Mouse (Mus musculus): ENCODE results near the gene Zfp871. TPM values are rescaled to one million over a fixed set of nuclear protein-coding genes. Genes with fewer than 3 reads are reported as not detected.
"Not testable (repeated sequence)": the region's sequence is repeated elsewhere in the genome, so short reads cannot be mapped to it uniquely, and the experiment has no call there.

Zfp871 gene
- polyA plus RNA-seq, 1 experiment from 2014 or later = 15.4 TPM

DNA sequence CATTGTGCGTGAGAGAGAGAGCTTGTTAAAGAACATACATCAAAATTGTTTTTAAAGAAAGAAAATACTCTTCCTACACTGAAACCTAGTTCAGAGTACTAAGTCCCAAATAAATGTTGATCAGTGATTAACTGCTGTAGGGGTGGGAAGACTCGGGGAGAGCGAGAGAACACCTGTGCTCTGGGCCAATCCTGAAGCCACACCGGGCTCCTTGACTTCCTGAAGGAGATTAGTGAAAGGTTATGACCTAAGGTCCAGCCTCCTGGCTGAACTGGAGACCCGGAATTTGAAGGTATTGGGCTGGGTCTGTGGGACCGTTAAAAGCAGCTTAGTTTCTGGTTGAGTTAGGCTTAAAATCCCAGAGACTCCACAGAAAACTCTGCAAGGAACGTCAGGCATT is 65.3 kb downstream of the Zfp871 start:
- 75% methylated on average over 7 of the region's 7 CpGs for WGBS (ENCODE audit: insufficient replicate concordance)
- no peak overlapping the region for H3K4me3 ChIP-seq
- no peak overlapping the region for H3K27ac ChIP-seq
- H3K4me1 ChIP-seq = no peaks in the 10 kb centered on the region
- H3K9me3 ChIP-seq (replicated peaks) = no peaks in the 10 kb centered on the region
- no peak for ATAC-seq
- H3K36me3 ChIP-seq = no peaks in the 10 kb centered on the region
- no peaks in the 10 kb centered on the region for H3K27me3 ChIP-seq (replicated peaks)
- H3K9ac ChIP-seq = no peak overlapping the region
- H3K4me2 ChIP-seq = no peak overlapping the region

DNA sequence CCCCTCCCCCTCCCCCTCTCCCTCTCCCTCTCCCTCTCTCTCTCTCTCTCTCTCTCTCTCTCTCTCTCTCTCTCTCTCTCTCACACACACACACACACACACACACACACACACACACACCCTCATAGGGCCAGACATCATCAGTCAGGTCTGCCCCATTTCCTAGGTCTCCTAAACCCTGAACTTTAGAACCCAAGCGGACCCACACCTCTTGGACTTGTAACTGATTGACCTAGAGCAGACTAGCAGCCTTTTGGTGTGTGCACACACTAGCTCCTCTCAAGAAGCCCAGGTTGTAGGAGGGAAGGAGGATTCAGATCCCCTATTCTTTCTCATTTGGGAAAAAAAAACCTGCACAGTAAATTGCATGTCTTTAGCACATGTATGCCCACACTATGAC is 65.9 kb downstream of the Zfp871 start:
- not testable (repeated sequence) for H3K36me3 ChIP-seq; H3K4me2 ChIP-seq; H3K27me3 ChIP-seq (replicated peaks); H3K27ac ChIP-seq; H3K4me3 ChIP-seq; H3K4me1 ChIP-seq; ATAC-seq; H3K9me3 ChIP-seq (replicated peaks); H3K9ac ChIP-seq
- 70% methylated on average over 1 of the region's 1 CpGs for WGBS (ENCODE audit: insufficient replicate concordance)

Other genes with a start within 250 kb of the Zfp871 start
- gene Cyp4f37, start 167.0 kb downstream of the Zfp871 start, polyA plus RNA-seq (2016; fragmentation: Nextera tagmentation; extraction: Ambion mirVana) = not detected in 2 replicates
- gene Cyp4f40, start 129.4 kb downstream of the Zfp871 start, polyA plus RNA-seq (2016; fragmentation: Nextera tagmentation; extraction: Ambion mirVana) = not detected in 2 replicates
- 2.3 and 2.7 TPM in 2 replicates for gene Cyp4f15, start 102.7 kb downstream of the Zfp871 start, polyA plus RNA-seq (2016; fragmentation: Nextera tagmentation; extraction: Ambion mirVana)
- gene Zfp811, start 21.6 kb upstream of the Zfp871 start, polyA plus RNA-seq (2016; fragmentation: Nextera tagmentation; extraction: Ambion mirVana) = 0.18 and 0.31 TPM in 2 replicates
- 2.5 and 4.0 TPM in 2 replicates for gene Zfp799, start 42.0 kb upstream of the Zfp871 start, polyA plus RNA-seq (2016; fragmentation: Nextera tagmentation; extraction: Ambion mirVana)
- 1.8 and 2.8 TPM in 2 replicates for gene Zfp870, start 103.4 kb upstream of the Zfp871 start, polyA plus RNA-seq (2016; fragmentation: Nextera tagmentation; extraction: Ambion mirVana)
- not detected in 2 replicates for gene Cyp4f14, start 129.1 kb upstream of the Zfp871 start, polyA plus RNA-seq (2016; fragmentation: Nextera tagmentation; extraction: Ambion mirVana)
- gene Cyp4f13, start 159.1 kb upstream of the Zfp871 start, polyA plus RNA-seq (2016; fragmentation: Nextera tagmentation; extraction: Ambion mirVana) = 5.2 and 5.4 TPM in 2 replicates
- 7.0 and 7.7 TPM in 2 replicates for gene Zfp472, start 177.5 kb upstream of the Zfp871 start, polyA plus RNA-seq (2016; fragmentation: Nextera tagmentation; extraction: Ambion mirVana)
- 4.3 and 4.4 TPM in 2 replicates for gene Zfp952, start 204.8 kb upstream of the Zfp871 start, polyA plus RNA-seq (2016; fragmentation: Nextera tagmentation; extraction: Ambion mirVana)
- gene Zfp763, start 245.1 kb upstream of the Zfp871 start, polyA plus RNA-seq (2016; fragmentation: Nextera tagmentation; extraction: Ambion mirVana) = 3.3 and 3.5 TPM in 2 replicates